Mouse (Mus musculus) T-helper 1 cell (primary cell): ENCODE measurements around the gene Nf1.
"Not testable (repeated sequence)": the region's sequence is repeated elsewhere in the genome, so short reads cannot be mapped to it uniquely, and the experiment has no call there.

Experiments
- in situ Hi-C: fragments of 300-600 bp; cut with MboI, MseI; formaldehyde crosslinking; loops from one replicate; pipeline ENCODE4 v1.15.1; 2025; ENCODE audit warnings: high pct_unique_total_duplicates

The Nf1 gene

GRCm38 (mm10) chr11:79339234-79339807, at the start of gene Nf1:
TSS of gene Nf1 (plus strand) at chr11:79339693.
- in situ Hi-C loops = no loop called here

DNA sequence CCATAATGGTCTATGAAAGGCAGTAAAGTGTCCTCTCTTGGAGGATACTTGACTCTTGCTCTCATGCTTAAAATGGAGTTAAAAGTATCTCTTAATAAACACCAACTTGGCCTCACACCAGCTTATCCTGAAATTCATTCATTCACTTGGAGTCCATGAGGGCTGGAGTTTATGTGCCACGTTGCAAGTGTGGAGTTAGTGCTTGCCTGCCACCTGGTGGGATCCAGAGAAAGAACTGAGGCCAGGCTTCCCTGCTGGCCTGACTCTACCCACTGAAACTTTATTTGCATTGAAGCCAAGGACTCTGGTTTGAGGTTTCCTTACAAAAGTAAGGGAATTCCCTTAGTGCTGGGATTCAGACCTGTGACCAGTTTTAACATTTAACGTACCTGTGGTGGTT, 49.0 kb upstream of the Nf1 start:
- in situ Hi-C loops = loop anchor here (5.0 kb wide), 1 partner anchor 63 kb away; no protein-coding TSS in a partner anchor

DNA sequence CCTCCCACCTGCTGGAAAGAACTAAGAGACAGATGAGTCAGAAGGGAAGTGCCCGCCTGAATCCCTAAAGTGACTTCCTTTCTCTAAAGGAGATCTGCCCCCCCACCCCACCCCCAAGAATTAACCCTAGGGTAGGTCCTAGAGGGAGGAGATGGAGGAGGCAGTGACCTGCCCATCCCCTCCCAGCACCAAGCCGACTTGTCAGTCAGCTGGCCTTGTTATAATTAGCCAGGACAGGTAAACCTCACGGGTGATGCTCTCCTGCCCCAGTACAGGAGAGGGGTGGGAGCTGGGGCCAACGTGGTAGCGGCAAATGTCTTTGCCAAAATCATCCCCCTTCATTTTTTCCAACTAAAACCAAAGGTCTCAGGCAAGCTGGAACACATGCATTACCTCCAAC, 47.8 kb upstream of the Nf1 start:
- in situ Hi-C loops = loop anchor here (5.0 kb wide), 1 partner anchor 64 kb away; no protein-coding TSS in a partner anchor

DNA sequence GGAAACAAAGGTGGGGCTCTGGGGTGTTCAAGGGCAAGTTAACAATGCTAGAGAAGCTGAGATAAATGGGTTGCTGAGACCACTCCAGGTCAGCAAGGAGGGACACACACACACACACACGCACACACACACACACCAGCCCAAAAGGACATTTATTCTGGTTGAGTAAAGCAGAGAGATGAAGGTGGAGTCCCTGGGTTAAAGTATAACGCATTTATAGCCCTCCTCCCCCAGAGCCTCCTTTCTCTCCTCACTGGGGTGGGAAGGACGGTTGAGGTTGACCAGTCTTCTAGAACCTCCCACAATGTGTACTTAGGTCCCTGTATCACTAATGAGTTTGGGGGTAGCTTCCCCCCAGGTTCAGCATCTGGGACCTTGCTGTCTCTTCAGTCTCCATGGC, 47.4 kb upstream of the Nf1 start:
- in situ Hi-C loops = loop anchor here (5.0 kb wide), 1 partner anchor 65 kb away; no protein-coding TSS in a partner anchor

DNA sequence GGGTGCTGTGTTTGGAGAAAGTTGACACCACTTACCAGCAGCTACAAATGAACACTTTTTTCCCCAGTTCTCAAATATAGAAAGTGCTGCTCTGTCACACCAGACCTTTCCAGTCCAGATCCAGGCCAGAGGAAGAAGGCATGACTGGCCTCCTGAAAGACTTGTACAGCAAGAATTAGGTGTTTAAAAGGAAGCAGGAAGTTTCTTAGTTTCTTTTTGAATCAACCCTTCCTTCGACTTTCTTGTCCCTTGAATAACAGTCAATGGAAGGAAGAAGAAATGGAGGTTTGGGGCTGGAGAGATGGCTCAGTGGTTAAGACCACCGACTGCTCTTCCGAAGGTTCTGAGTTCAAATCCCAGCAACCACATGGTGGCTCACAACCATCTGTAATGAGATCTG, 46.5 kb upstream of the Nf1 start:
- in situ Hi-C loops = loop anchor here (5.0 kb wide), 1 partner anchor 66 kb away; no protein-coding TSS in a partner anchor

- in situ Hi-C loops = loop anchor here (5.0 kb wide), 1 partner anchor 67 kb away; no protein-coding TSS in a partner anchor
Observed at GRCm38 (mm10) chr11:79293971-79294370, 45.5 kb upstream of the Nf1 start.

- in situ Hi-C loops = no loop called here
Observed at GRCm38 (mm10) chr11:79296167-79296566, 43.3 kb upstream of the Nf1 start.

- in situ Hi-C loops = no loop called here
Observed at GRCm38 (mm10) chr11:79296856-79297491, 42.5 kb upstream of the Nf1 start, which contains the start of gene Gm9964. TSS of gene Gm9964 (minus strand) at chr11:79296906.

GRCm38 (mm10) chr11:79299719-79300431, 39.6 kb upstream of the Nf1 start:
- in situ Hi-C loops = no loop called here

DNA sequence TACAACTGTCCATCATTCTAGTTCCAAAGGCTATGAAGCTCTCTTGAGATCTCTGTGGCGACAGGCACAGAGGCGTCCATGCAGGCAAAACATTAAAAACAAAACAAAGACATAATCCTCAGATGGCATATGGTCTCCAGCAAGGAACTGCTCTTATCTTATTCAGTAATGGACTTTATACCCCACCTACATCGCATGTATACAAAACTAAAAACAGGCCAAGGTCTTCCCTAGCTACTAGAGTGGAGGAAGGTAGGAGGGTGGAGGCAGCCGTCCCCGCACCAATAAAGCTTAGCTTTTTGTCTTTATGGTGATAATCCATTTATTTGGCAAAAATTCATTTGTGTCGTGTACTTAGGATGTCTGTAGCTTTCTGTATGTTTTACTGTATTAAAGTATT, 36.4 kb upstream of the Nf1 start:
- in situ Hi-C loops = no loop called here

GRCm38 (mm10) chr11:79304245-79304644, 35.2 kb upstream of the Nf1 start:
- in situ Hi-C loops = not testable (repeated sequence)

DNA sequence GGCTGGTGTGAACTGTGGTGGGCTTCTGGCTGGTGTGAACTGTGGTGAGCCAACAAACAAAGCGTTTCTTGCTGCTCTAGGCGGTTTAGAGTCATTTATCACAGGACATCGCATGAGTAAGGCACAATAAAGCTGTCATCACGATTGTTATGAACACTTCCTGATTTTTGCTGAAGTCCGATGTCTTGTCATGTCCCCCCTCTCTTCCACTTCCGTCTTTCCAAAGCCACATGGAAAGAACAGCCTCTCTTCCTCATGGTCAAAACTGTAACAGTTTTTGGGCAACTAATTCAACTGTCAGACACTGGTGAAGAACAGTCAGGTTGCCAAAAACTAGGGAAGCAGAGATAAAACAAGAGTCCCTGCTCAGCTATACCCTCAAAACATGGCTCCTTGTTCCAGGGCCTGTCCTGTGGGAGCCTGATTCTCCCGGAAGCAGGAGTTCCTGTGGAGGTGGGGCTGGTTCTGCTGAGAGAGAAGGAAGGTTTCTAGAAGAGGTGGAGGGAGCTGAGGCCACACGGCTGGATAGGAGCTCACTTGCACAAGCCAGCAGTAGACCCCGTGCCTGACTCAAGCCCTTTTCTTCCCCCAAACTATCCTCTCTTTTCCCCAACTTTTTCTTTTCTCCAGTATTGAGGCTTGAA, 33.7 kb upstream of the Nf1 start:
- in situ Hi-C loops = no loop called here

DNA sequence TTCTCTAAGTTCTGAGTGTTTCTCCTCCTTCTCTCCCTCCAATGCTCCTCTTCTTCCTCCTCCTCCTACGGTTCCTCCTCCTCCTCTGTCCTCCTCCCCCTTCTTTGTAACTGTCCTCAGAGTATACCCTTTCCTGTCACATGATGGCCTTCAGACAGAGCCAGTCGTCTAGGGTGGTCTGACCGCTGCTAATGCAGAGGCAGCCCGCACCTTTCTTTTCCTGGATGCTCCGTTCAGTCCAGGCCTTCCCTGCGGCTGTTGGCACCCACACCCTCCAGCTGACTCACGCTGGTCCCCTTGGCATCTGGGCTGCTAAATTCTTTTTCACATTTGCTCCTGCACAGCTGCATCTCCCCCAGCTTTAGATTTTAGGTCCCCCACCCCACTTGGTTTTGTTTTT, 33.0 kb upstream of the Nf1 start:
- in situ Hi-C loops = no loop called here

DNA sequence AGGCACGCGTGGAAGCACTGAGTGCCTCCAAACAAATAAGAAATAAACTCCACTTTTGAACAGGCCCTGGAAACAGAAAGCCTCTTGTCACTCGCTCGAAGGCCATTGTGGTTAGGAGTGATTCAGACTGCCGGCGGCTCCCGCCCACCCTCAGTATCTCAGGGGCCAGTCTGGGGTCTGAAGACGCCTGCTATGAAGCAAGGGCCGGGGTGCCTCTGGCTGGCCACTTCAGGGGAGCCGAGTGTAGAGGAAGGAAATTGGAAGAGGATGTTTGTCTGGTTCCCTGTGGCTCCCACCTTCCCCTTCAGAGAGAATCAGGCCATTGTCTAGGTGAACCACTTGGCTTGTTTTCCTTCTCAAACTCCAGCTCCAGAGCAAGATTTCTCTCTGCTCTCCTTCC, 32.5 kb upstream of the Nf1 start:
- in situ Hi-C loops = no loop called here

DNA sequence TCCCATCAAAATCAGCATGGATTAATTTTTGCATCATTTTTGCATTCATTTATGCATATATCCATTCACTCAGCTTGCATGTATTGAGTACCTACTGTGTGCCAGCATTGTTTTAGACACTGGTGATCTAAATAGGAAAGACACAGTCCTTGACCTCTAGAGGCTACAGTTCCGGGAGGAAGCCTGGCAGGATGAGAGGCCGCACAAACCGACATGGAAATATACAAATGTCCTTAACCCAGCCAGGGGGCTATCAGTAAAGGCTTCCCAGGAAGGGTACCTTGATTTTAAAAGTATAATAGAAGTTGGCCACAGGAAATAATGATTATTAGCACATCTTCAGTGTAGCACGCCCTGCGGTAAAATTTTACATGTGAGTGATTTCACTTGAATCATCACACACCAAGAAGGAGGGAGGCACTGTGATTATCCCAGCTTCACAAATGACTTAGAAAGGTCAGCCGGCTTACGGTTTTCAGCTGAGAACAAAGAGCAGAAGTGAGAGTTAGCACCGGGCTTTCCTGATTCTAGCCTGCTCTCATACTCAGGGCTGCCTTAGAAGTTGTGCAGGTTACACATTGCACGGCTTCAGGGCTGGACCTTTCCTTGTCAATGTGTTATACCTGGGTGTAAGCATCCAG, 31.8 kb upstream of the Nf1 start:
- in situ Hi-C loops = no loop called here

- in situ Hi-C loops = loop anchor here (5.0 kb wide), 1 partner anchor 92 kb away; no protein-coding TSS in a partner anchor
Observed at GRCm38 (mm10) chr11:79310467-79310866, 29.0 kb upstream of the Nf1 start.

DNA sequence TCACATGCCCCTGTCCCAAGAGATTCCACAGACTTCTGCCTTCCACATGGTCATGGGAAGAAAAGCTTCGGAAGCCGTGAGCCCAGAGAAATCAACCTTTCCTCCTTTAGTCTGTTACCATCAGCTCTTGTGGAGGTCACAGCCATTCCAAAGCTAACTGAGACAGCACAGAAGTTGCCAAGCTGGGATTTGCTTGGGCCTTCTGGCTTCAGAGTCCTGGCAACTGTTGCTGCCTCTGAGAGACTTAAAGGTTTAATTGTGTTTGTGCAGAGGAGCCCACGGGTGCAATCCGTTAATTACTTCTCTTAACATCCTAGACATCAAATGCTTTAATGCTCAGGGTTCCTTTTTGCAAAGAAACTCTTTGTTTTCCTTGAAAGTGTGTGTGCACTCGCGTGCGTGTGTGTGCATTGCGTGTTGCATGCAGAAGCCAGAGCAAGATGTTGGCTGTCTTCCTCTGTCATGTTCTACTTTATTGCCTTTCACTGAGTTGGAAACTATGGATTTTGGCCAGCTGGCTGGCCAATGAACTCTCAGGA, 22.6 kb upstream of the Nf1 start:
- in situ Hi-C loops = no loop called here

DNA sequence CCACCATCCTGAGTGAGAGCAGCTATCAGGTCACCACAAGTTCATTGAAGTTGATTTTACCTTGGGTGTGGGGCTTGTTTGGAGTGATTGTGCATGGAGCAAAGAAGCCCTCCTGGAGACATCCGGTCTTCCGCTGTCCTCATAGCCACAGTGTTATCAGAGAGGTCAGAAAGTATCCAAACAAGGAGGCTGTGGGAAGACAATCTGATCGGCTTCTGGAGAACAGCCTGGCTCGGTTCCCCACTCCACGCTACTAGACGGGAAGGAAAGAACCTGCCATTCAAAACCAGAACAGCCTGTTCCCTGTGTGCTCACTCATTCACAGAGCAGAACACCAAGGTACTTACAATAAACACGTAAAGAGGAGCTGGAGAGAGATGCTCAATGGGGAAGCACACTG, 19.7 kb upstream of the Nf1 start:
- in situ Hi-C loops = no loop called here

- in situ Hi-C loops = no loop called here
Observed at GRCm38 (mm10) chr11:79323985-79324685, 15.4 kb upstream of the Nf1 start.

DNA sequence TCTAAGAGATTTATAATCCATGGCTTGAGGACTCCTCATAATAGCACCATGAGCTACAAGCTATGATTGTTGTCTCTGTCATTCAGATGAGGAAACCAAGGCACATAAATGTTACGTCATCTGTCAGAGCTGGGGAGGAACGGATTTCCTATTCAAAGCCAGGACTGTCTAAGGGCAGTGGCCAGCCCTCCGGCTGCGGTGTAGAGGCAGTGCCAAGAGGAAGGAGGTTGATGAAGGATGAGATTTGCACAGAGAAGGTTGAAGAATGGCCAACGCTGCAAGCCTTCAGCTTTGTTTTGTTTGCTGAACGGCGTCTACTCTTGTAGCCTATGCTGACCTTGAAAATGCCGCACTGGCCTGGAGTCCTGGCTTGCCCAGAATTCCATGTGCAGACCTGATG, 13.8 kb upstream of the Nf1 start:
- in situ Hi-C loops = no loop called here

DNA sequence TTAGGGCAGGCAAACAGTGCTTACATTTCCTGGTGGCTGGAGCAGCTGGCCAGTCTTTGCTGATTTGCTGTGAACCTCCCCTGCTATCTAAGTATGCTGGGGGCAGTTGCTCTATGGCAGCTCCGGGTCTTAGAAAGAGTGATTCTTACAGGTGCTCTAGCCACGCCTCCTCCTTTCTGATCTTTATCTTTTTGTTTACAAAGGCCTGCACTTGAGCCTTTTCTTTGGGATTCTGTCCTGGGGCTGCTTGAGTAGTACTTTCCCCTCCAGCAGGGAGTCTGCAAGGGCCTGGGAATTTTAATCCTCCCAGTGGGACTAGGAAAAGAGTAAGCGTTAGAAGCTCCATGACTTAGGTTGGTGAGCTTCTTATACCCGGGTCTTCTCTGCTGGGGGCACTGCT, 12.4 kb upstream of the Nf1 start:
- in situ Hi-C loops = no loop called here
